Mouse (Mus musculus) lung, adult 2 months (tissue): ENCODE results near the gene Ttc29.

Source experiments
- CTCF ChIP-seq: fragments of 200-500 bp; IDR thresholded peaks from 2 replicates; pipeline ENCODE4 v1.5.1; 2011; ENCODE audit warnings: mild to moderate bottlenecking, low read length, control low read depth; ENCODE audit not compliant: insufficient read depth
- POLR2A ChIP-seq: fragments of 200-500 bp; IDR thresholded peaks from 2 replicates; pipeline ENCODE4 v1.6.1; 2011; ENCODE audit warnings: low read depth, mild to moderate bottlenecking, control low read depth, low read length, borderline replicate concordance; ENCODE audit errors: extremely low read depth

DNA sequence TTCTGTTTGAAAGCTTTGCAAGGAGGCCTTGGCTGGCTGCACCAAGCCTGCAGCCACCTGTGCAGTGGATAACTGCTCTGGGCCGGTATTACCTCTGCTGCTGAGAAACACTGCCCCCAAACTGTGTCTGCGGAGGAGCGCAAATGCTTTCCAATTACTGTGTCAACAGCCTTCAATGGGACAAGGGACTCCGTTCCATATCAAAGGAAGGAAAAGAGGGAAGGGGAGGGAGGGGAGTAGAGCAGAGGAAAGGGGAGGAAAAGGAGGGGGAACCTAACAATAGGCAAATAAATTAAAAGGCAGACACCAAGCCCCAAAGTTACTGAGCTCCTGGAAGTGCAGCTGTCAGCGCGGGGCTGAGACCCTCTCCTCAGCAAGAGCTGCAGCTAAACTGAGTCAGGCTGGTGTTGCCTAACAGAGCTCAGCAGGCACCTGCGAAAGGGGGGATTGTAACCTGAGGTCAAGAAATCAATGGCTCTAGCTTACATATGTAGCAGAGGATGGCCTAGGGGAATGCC, 54.9 kb downstream of the Ttc29 start:
- TF ChIP-seq CTCF, result no peak
- TF ChIP-seq POLR2A, result no peak
